Mouse (Mus musculus): ENCODE results near the gene Zg16. TPM values are rescaled to one million over a fixed set of nuclear protein-coding genes. Genes with fewer than 3 reads are reported as not detected.

Gene Zg16
- total and polyA plus RNA-seq, 2 experiments from 2014 or later: not detected

GRCm38 (mm10) chr7:127023272-127023691 lies 63.8 kb downstream of the Zg16 start:
- Histone ChIP-seq H3K4me2 (ENCODE audit: low read depth, low read length) (peak overlapping the region; percentile 96; the same call in 1 of the 2 replicates), H3K4me3 (ENCODE audit: low read depth, low read length) (no peak overlapping the region), H3K27ac (ENCODE audit: low read depth) (no peak overlapping the region), H3K9ac (replicated peaks; ENCODE audit: low read depth, low read length) (no peak overlapping the region), H3K9me3 (replicated peaks; ENCODE audit: control insufficient read depth, low read length) (no peaks in the 10 kb centered on the region), H3K36me3 (replicated peaks; ENCODE audit: control insufficient read depth, insufficient read depth, low read length) (peaks cover 27% of the 10 kb centered on the region), H3K4me1 (ENCODE audit: control insufficient read depth, insufficient read depth) (peaks cover 39% of the 10 kb centered on the region), H3K27me3 (ENCODE audit: control insufficient read depth, insufficient read depth, low read length) (no peaks in the 10 kb centered on the region)
- no peak for TF ChIP-seq EP300 (IDR thresholded peaks at IDR 0.05; ENCODE audit: low read depth)
- no peak for TF ChIP-seq CTCF (IDR thresholded peaks at IDR 0.05; ENCODE audit: low read depth)
- ATAC-seq (ENCODE audit: insufficient read depth, low read depth): no peak
- 77% methylated on average over 13 of the region's 13 CpGs for WGBS
- no peak for DNase-seq (ENCODE audit: low spot score)

GRCm38 (mm10) chr7:127022528-127023271 lies 64.4 kb downstream of the Zg16 start:
- Histone ChIP-seq H3K4me1 (ENCODE audit: control insufficient read depth, insufficient read depth) (peaks cover 34% of the 10 kb centered on the region), H3K9me3 (replicated peaks; ENCODE audit: control insufficient read depth, low read length) (no peaks in the 10 kb centered on the region), H3K4me3 (ENCODE audit: low read depth, low read length) (no peak overlapping the region), H3K27ac (ENCODE audit: low read depth) (no peak overlapping the region), H3K27me3 (ENCODE audit: control insufficient read depth, insufficient read depth, low read length) (no peaks in the 10 kb centered on the region), H3K36me3 (replicated peaks; ENCODE audit: control insufficient read depth, insufficient read depth, low read length) (peaks cover 27% of the 10 kb centered on the region), H3K4me2 (ENCODE audit: low read depth, low read length) (0 out of 2 replicates have a peak overlapping the region, but pooled peaks have one; percentile 96), H3K9ac (replicated peaks; ENCODE audit: low read depth, low read length) (no peak overlapping the region)
- ATAC-seq (ENCODE audit: insufficient read depth, low read depth) (no peak), DNase-seq (ENCODE audit: low spot score) (no peak)
- 83% methylated on average over 7 of the region's 7 CpGs for WGBS
- no peak for TF ChIP-seq EP300 (IDR thresholded peaks at IDR 0.05; ENCODE audit: low read depth)
- TF ChIP-seq CTCF (IDR thresholded peaks at IDR 0.05; ENCODE audit: low read depth): no peak

GRCm38 (mm10) chr7:127021563-127022527 lies 65.3 kb downstream of the Zg16 start:
- Histone ChIP-seq H3K4me3 (ENCODE audit: low read depth, low read length) (peak overlapping the region; percentile 46), H3K27ac (ENCODE audit: low read depth) (peak overlapping the region; percentile 9; the same call in 1 of the 2 replicates), H3K4me1 (ENCODE audit: control insufficient read depth, insufficient read depth) (peaks cover 34% of the 10 kb centered on the region), H3K9me3 (replicated peaks; ENCODE audit: control insufficient read depth, low read length) (no peaks in the 10 kb centered on the region), H3K4me2 (ENCODE audit: low read depth, low read length) (peak overlapping the region; percentile 78), H3K27me3 (ENCODE audit: control insufficient read depth, insufficient read depth, low read length) (no peaks in the 10 kb centered on the region), H3K9ac (replicated peaks; ENCODE audit: low read depth, low read length) (no peak overlapping the region), H3K36me3 (replicated peaks; ENCODE audit: control insufficient read depth, insufficient read depth, low read length) (peaks cover 27% of the 10 kb centered on the region)
- no peak for TF ChIP-seq EP300 (IDR thresholded peaks at IDR 0.05; ENCODE audit: low read depth)
- TF ChIP-seq CTCF (IDR thresholded peaks at IDR 0.05; ENCODE audit: low read depth): no peak
- ATAC-seq (ENCODE audit: insufficient read depth, low read depth) (no peak), DNase-seq (ENCODE audit: low spot score) (no peak)
- WGBS: 58% methylated on average over 5 of the region's 5 CpGs

GRCm38 (mm10) chr7:127020901-127021562 lies 66.1 kb downstream of the Zg16 start, which contains the start of the genes Gm42742 and Prrt2:
Gene Gm42742, minus strand, starts transcription at chr7:127021097.
Gene Prrt2, minus strand, starts transcription at chr7:127021211.
- H3K9me3 ChIP-seq (replicated peaks; ENCODE audit: control insufficient read depth, low read length): no peaks in the 10 kb centered on the region
- 3% methylated on average over 37 of the region's 37 CpGs for WGBS
- H3K27ac ChIP-seq (ENCODE audit: low read depth): peak within 1 kb of the TSS; percentile 18; the same call in 1 of the 2 replicates
- H3K4me1 ChIP-seq (ENCODE audit: control insufficient read depth, insufficient read depth): peaks cover 35% of the 10 kb centered on the region
- peak within 1 kb of the TSS; percentile 78 for H3K4me2 ChIP-seq (ENCODE audit: low read depth, low read length)
- DNase-seq (ENCODE audit: low spot score) (peak; percentile 45), ATAC-seq (ENCODE audit: insufficient read depth, low read depth) (no peak)
- H3K36me3 ChIP-seq (replicated peaks; ENCODE audit: control insufficient read depth, insufficient read depth, low read length): peaks cover 27% of the 10 kb centered on the region
- H3K4me3 ChIP-seq (ENCODE audit: low read depth, low read length): peak within 1 kb of the TSS; percentile 46
- TF ChIP-seq EP300 (IDR thresholded peaks at IDR 0.05; ENCODE audit: low read depth): no peak
- no peak for TF ChIP-seq CTCF (IDR thresholded peaks at IDR 0.05; ENCODE audit: low read depth)
- H3K9ac ChIP-seq (replicated peaks; ENCODE audit: low read depth, low read length): peak within 1 kb of the TSS; percentile 46
- H3K27me3 ChIP-seq (ENCODE audit: control insufficient read depth, insufficient read depth, low read length): no peaks in the 10 kb centered on the region

GRCm38 (mm10) chr7:127020491-127020890 lies 66.6 kb downstream of the Zg16 start:
- TF ChIP-seq CTCF (IDR thresholded peaks at IDR 0.05; ENCODE audit: low read depth) (no peak), EP300 (IDR thresholded peaks at IDR 0.05; ENCODE audit: low read depth) (no peak)
- Histone ChIP-seq H3K4me2 (ENCODE audit: low read depth, low read length) (peak overlapping the region; percentile 78), H3K36me3 (replicated peaks; ENCODE audit: control insufficient read depth, insufficient read depth, low read length) (peaks cover 27% of the 10 kb centered on the region), H3K4me1 (ENCODE audit: control insufficient read depth, insufficient read depth) (peaks cover 41% of the 10 kb centered on the region), H3K9me3 (replicated peaks; ENCODE audit: control insufficient read depth, low read length) (no peaks in the 10 kb centered on the region), H3K27me3 (ENCODE audit: control insufficient read depth, insufficient read depth, low read length) (no peaks in the 10 kb centered on the region), H3K27ac (ENCODE audit: low read depth) (0 out of 2 replicates have a peak overlapping the region, but pooled peaks have one; percentile 18), H3K4me3 (ENCODE audit: low read depth, low read length) (peak overlapping the region; percentile 46), H3K9ac (replicated peaks; ENCODE audit: low read depth, low read length) (peak overlapping the region; percentile 46)
- no peak for ATAC-seq (ENCODE audit: insufficient read depth, low read depth)
- WGBS: 36% methylated on average over 5 of the region's 5 CpGs
- no peak for DNase-seq (ENCODE audit: low spot score)

All from heart, postnatal 0 days (tissue).